Mouse (Mus musculus): Measurements from ENCODE around the gene Sema3g. TPM values are rescaled to one million over a fixed set of nuclear protein-coding genes. Genes with fewer than 3 reads are reported as not detected.

Gene Sema3g
- polyA plus RNA-seq, 1 experiment: 3.2 TPM

- Histone ChIP-seq H3K4me3 (replicated peaks; ENCODE audit: insufficient read depth, low read depth, low read length) (no peak overlapping the region), H3K4me1 (ENCODE audit: control insufficient read depth, insufficient read depth, low read length) (peaks cover 26% of the 10 kb centered on the region), H3K27me3 (ENCODE audit: control insufficient read depth, insufficient read depth, low read length) (no peaks in the 10 kb centered on the region), H3K27ac (ENCODE audit: insufficient read depth, low read length) (no peak overlapping the region)
- TF ChIP-seq POLR2A (IDR thresholded peaks at IDR 0.05; ENCODE audit: borderline replicate concordance, insufficient read depth, low read length) (no peak), CTCF (IDR thresholded peaks at IDR 0.05; ENCODE audit: borderline replicate concordance, insufficient read depth, low read depth, low read length) (no peak)
- WGBS: 55% methylated on average over 6 of the region's 6 CpGs
- no peak for DNase-seq
Observed at GRCm38 (mm10) chr14:31188771-31189181, 28.9 kb upstream of the Sema3g start.

GRCm38 (mm10) chr14:31189348-31189747 lies 28.3 kb upstream of the Sema3g start:
- no peak for TF ChIP-seq POLR2A (IDR thresholded peaks at IDR 0.05; ENCODE audit: borderline replicate concordance, insufficient read depth, low read length)
- no peak for TF ChIP-seq CTCF (IDR thresholded peaks at IDR 0.05; ENCODE audit: borderline replicate concordance, insufficient read depth, low read depth, low read length)
- peaks cover 30% of the 10 kb centered on the region for H3K4me1 ChIP-seq (ENCODE audit: control insufficient read depth, insufficient read depth, low read length)
- no peaks in the 10 kb centered on the region for H3K27me3 ChIP-seq (ENCODE audit: control insufficient read depth, insufficient read depth, low read length)
- H3K27ac ChIP-seq (ENCODE audit: insufficient read depth, low read length): no peak overlapping the region
- H3K4me3 ChIP-seq (replicated peaks; ENCODE audit: insufficient read depth, low read depth, low read length): no peak overlapping the region
- no peak for DNase-seq
- WGBS: 95% methylated on average over 3 of the region's 3 CpGs

GRCm38 (mm10) chr14:31191936-31192335 lies 25.7 kb upstream of the Sema3g start:
- Histone ChIP-seq H3K4me3 (replicated peaks; ENCODE audit: insufficient read depth, low read depth, low read length) (no peak overlapping the region), H3K27ac (ENCODE audit: insufficient read depth, low read length) (no peak overlapping the region), H3K27me3 (ENCODE audit: control insufficient read depth, insufficient read depth, low read length) (no peaks in the 10 kb centered on the region), H3K4me1 (ENCODE audit: control insufficient read depth, insufficient read depth, low read length) (peaks cover 45% of the 10 kb centered on the region)
- TF ChIP-seq CTCF (IDR thresholded peaks at IDR 0.05; ENCODE audit: borderline replicate concordance, insufficient read depth, low read depth, low read length): no peak
- no peak for TF ChIP-seq POLR2A (IDR thresholded peaks at IDR 0.05; ENCODE audit: borderline replicate concordance, insufficient read depth, low read length)
- peak in 1 of 2 experiments; percentile 50 for DNase-seq
- 7% methylated on average over 2 of the region's 2 CpGs for WGBS

GRCm38 (mm10) chr14:31193791-31194190 lies 23.9 kb upstream of the Sema3g start:
- peak in 1 of 2 experiments; percentile 57 for DNase-seq
- H3K27me3 ChIP-seq (ENCODE audit: control insufficient read depth, insufficient read depth, low read length): no peaks in the 10 kb centered on the region
- TF ChIP-seq CTCF (IDR thresholded peaks at IDR 0.05; ENCODE audit: borderline replicate concordance, insufficient read depth, low read depth, low read length) (no peak), POLR2A (IDR thresholded peaks at IDR 0.05; ENCODE audit: borderline replicate concordance, insufficient read depth, low read length) (no peak)
- H3K4me3 ChIP-seq (replicated peaks; ENCODE audit: insufficient read depth, low read depth, low read length): no peak overlapping the region
- H3K4me1 ChIP-seq (ENCODE audit: control insufficient read depth, insufficient read depth, low read length): peaks cover 42% of the 10 kb centered on the region
- 0 out of 2 replicates have a peak overlapping the region, but pooled peaks have one; percentile 4 for H3K27ac ChIP-seq (ENCODE audit: insufficient read depth, low read length)
- WGBS: 19% methylated on average over 7 of the region's 7 CpGs

- WGBS: 76% methylated on average over 2 of the region's 2 CpGs
- no peak for DNase-seq
Observed at GRCm38 (mm10) chr14:31194441-31194840, 23.2 kb upstream of the Sema3g start.

GRCm38 (mm10) chr14:31194891-31195513 lies 22.7 kb upstream of the Sema3g start:
- 10% methylated on average over 14 of the region's 14 CpGs for WGBS
- peak overlapping the region; percentile 74 for H3K27ac ChIP-seq (ENCODE audit: insufficient read depth, low read length)

More at GRCm38 (mm10) chr14:31194441-31194840, 23.2 kb upstream of the Sema3g start:
- H3K4me1 ChIP-seq (ENCODE audit: control insufficient read depth, insufficient read depth, low read length): peaks cover 45% of the 10 kb centered on the region
- no peak overlapping the region for H3K4me3 ChIP-seq (replicated peaks; ENCODE audit: insufficient read depth, low read depth, low read length)
- no peak for TF ChIP-seq CTCF (IDR thresholded peaks at IDR 0.05; ENCODE audit: borderline replicate concordance, insufficient read depth, low read depth, low read length)
- no peaks in the 10 kb centered on the region for H3K27me3 ChIP-seq (ENCODE audit: control insufficient read depth, insufficient read depth, low read length)
- H3K27ac ChIP-seq (ENCODE audit: insufficient read depth, low read length): no peak overlapping the region

GRCm38 (mm10) chr14:31195521-31195920 lies 22.1 kb upstream of the Sema3g start:
- no peak for DNase-seq
- 83% methylated on average over 4 of the region's 4 CpGs for WGBS
- H3K4me1 ChIP-seq (ENCODE audit: control insufficient read depth, insufficient read depth, low read length): peaks cover 45% of the 10 kb centered on the region
- TF ChIP-seq CTCF (IDR thresholded peaks at IDR 0.05; ENCODE audit: borderline replicate concordance, insufficient read depth, low read depth, low read length): no peak
- 0 out of 2 replicates have a peak overlapping the region, but pooled peaks have one; percentile 74 for H3K27ac ChIP-seq (ENCODE audit: insufficient read depth, low read length)
- no peak overlapping the region for H3K4me3 ChIP-seq (replicated peaks; ENCODE audit: insufficient read depth, low read depth, low read length)
- no peaks in the 10 kb centered on the region for H3K27me3 ChIP-seq (ENCODE audit: control insufficient read depth, insufficient read depth, low read length)

More at GRCm38 (mm10) chr14:31194891-31195513, 22.7 kb upstream of the Sema3g start:
- TF ChIP-seq POLR2A (IDR thresholded peaks at IDR 0.05; ENCODE audit: borderline replicate concordance, insufficient read depth, low read length) (no peak), CTCF (IDR thresholded peaks at IDR 0.05; ENCODE audit: borderline replicate concordance, insufficient read depth, low read depth, low read length) (no peak)
- no peak overlapping the region for H3K4me3 ChIP-seq (replicated peaks; ENCODE audit: insufficient read depth, low read depth, low read length)
- H3K4me1 ChIP-seq (ENCODE audit: control insufficient read depth, insufficient read depth, low read length): peaks cover 45% of the 10 kb centered on the region
- peak; percentile 69 to 81 for DNase-seq
- no peaks in the 10 kb centered on the region for H3K27me3 ChIP-seq (ENCODE audit: control insufficient read depth, insufficient read depth, low read length)

- H3K27ac ChIP-seq (ENCODE audit: insufficient read depth, low read length): no peak overlapping the region
- peaks cover 45% of the 10 kb centered on the region for H3K4me1 ChIP-seq (ENCODE audit: control insufficient read depth, insufficient read depth, low read length)
- no peaks in the 10 kb centered on the region for H3K27me3 ChIP-seq (ENCODE audit: control insufficient read depth, insufficient read depth, low read length)
- TF ChIP-seq CTCF (IDR thresholded peaks at IDR 0.05; ENCODE audit: borderline replicate concordance, insufficient read depth, low read depth, low read length) (peak; percentile 72), POLR2A (IDR thresholded peaks at IDR 0.05; ENCODE audit: borderline replicate concordance, insufficient read depth, low read length) (no peak)
- DNase-seq: peak; percentile 55 to 59
- no peak overlapping the region for H3K4me3 ChIP-seq (replicated peaks; ENCODE audit: insufficient read depth, low read depth, low read length)
Observed at GRCm38 (mm10) chr14:31195968-31196367, 21.7 kb upstream of the Sema3g start.

Data from cerebellum, adult 2 months (tissue).